Mouse (Mus musculus): ENCODE data around the gene Stn1.

- TF ChIP-seq GATA1 (IDR thresholded peaks at IDR 0.05; ENCODE audit: borderline replicate concordance, low read length) (no peak), FLI1 (IDR thresholded peaks at IDR 0.05; ENCODE audit: low read length) (no peak)
Observed at GRCm38 (mm10) chr19:47548432-47549076, 11.2 kb upstream of the Stn1 start.
